Mouse (Mus musculus) midbrain, postnatal 0 days (tissue): ENCODE data around the gene Cadm4. TPM values are rescaled to one million over a fixed set of nuclear protein-coding genes. Genes with fewer than 3 reads are reported as not detected.

Experiments used
- ATAC-seq: fragments of 200-750 bp; cut with Nextera tagmentation; 2 replicates; pipeline ENCODE4 v1.8.0; 2017; ENCODE audit warnings: moderate number of reproducible peaks, mild to moderate bottlenecking, moderate TSS enrichment, moderate library complexity; ENCODE audit not compliant: low FRiP score
- DNase-seq: peaks from one replicate; pipeline ENCODE4 v3.0.0-alpha.2; 2015; ENCODE audit warnings: low spot score
- H3K27ac ChIP-seq: fragments of 300-500 bp; sonication (generic); 2 replicates; pipeline ENCODE4 v1.5.1; 2014; ENCODE audit warnings: low read depth, mild to moderate bottlenecking, low read length, mixed read lengths
- H3K27me3 ChIP-seq: fragments of 300-500 bp; sonication (generic); 2 replicates; pipeline ENCODE4 v1.6.1; 2014; ENCODE audit warnings: low read length, control low read depth, mixed read lengths; ENCODE audit not compliant: insufficient read depth
- H3K36me3 ChIP-seq: fragments of 300-500 bp; sonication (generic); 2 replicates; pipeline ENCODE4 v1.6.1; 2014; ENCODE audit warnings: low read length, control low read depth, mixed read lengths; ENCODE audit not compliant: insufficient read depth
- H3K4me1 ChIP-seq: fragments of 300-500 bp; sonication (generic); 2 replicates; pipeline ENCODE4 v1.6.1; 2014; ENCODE audit warnings: mild to moderate bottlenecking, control low read depth, antibody characterized with exemption, low read length, mixed read lengths; ENCODE audit not compliant: insufficient read depth
- H3K4me2 ChIP-seq: fragments of 300-500 bp; sonication (generic); 2 replicates; pipeline ENCODE4 v1.6.1; 2014; ENCODE audit warnings: low read depth, mild to moderate bottlenecking, low read length, mixed read lengths; ENCODE audit not compliant: poor library complexity, severe bottlenecking
- H3K4me3 ChIP-seq: fragments of 300-500 bp; sonication (generic); 2 replicates; pipeline ENCODE4 v1.5.1; 2014; ENCODE audit warnings: low read depth, mild to moderate bottlenecking, low read length, moderate library complexity
- H3K9ac ChIP-seq: fragments of 300-500 bp; sonication (generic); replicated peaks from 2 replicates; pipeline ENCODE4 v1.6.1; 2014; ENCODE audit warnings: mild to moderate bottlenecking, low read length, moderate library complexity, mixed read lengths; ENCODE audit not compliant: poor library complexity, severe bottlenecking
- H3K9me3 ChIP-seq: fragments of 300-500 bp; sonication (generic); 2 replicates; pipeline ENCODE4 v1.6.1; 2016; ENCODE audit warnings: low read length, control low read depth
- CTCF ChIP-seq: IDR thresholded peaks from 2 replicates; pipeline ENCODE4 v1.5.1; 2016; ENCODE audit warnings: antibody characterized with exemption, mild to moderate bottlenecking
- WGBS: fragments of 180-500 bp; shearing (Covaris S2); extraction: QIAGEN DNeasy Blood & Tissue Kit; methylation state at CpG from one replicate; pipeline ENCODE4 v1.1.7; 2014; 5-methylcytosine and 5-hydroxymethylcytosine counted together
- polyA plus RNA-seq: library from polyadenylated mRNA; unstranded; fragments of >200 nt; fragmentation: Nextera tagmentation; extraction: Ambion mirVana; gene quantifications from 2 replicates; pipeline ENCODE4 v1.2.1, GENCODE M21; 2015
- total RNA-seq: library from RNA; depleted of rRNA; stranded (reverse); fragments of >200 nt; gene quantifications from 2 replicates; pipeline ENCODE4 v1.2.3, GENCODE M21; 2014

The Cadm4 gene
- total and polyA plus RNA-seq, 2 experiments from 2014 or later: 88.1 to 354 TPM

DNA sequence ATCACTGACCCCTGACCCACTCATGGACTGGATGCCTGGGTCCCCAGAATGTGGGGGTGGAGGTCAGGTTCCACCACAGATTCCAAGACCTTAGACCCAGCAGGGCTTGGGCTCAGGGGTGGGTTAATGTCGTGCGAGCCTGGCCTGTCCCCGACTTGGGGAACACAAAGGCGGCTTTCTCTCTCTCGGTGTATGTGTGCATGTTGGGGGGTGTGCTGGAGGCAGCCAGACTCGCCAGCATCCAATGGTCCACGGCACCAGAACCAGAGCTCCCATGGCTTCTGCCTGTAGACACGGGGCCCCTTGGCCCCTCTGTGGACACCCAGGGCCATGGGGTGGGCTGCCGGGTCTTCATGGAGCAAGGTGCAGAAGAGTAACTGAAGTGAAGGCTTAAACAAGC, 3.7 kb downstream of the Cadm4 start:
- Histone ChIP-seq H3K9me3 (no peaks in the 10 kb centered on the region), H3K4me2 (peak overlapping the region; percentile 75), H3K4me1 (peaks cover 30% of the 10 kb centered on the region), H3K27me3 (no peaks in the 10 kb centered on the region), H3K4me3 (0 out of 2 replicates have a peak overlapping the region, but pooled peaks have one; percentile 0), H3K9ac (no peak overlapping the region), H3K27ac (peak overlapping the region; percentile 71), H3K36me3 (no peaks in the 10 kb centered on the region)
- 67% methylated on average over 9 of the region's 9 CpGs for WGBS
- no peak for TF ChIP-seq CTCF
- DNase-seq (no peak), ATAC-seq (no peak)

DNA sequence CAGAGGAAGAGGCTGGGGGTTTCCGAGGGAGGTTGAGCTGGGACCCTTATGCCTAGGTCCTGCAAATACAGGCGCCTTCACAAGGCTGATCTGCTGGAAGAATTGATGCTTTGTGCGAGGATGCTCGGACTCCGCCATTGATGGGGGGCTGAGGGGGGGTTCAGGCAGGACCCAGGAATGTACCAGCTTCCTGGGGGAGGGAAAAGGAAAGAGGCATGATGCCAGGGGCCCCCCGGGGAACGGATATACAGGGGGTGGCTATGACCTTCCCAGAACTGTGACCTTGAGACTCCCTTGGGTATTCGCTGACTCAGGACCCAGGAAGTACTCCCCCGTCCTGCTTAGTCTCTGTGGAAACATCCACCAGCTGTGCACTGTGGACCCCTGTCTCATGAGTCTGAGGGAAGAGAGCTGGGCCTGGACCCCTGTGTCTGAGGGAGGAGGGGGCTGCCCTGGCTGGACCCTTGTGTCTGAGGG, 4.9 kb downstream of the Cadm4 start:
- no peak for TF ChIP-seq CTCF
- Histone ChIP-seq H3K27me3 (no peaks in the 10 kb centered on the region), H3K4me3 (peak overlapping the region; percentile 25), H3K4me1 (peaks cover 30% of the 10 kb centered on the region), H3K9me3 (no peaks in the 10 kb centered on the region), H3K36me3 (no peaks in the 10 kb centered on the region; the same call in 1 of the 2 replicates), H3K27ac (peak overlapping the region; percentile 71), H3K9ac (peak overlapping the region; percentile 62), H3K4me2 (peak overlapping the region; percentile 75)
- WGBS: 34% methylated on average over 9 of the region's 9 CpGs
- ATAC-seq: peak; percentile 45
- DNase-seq: peak; percentile 46

DNA sequence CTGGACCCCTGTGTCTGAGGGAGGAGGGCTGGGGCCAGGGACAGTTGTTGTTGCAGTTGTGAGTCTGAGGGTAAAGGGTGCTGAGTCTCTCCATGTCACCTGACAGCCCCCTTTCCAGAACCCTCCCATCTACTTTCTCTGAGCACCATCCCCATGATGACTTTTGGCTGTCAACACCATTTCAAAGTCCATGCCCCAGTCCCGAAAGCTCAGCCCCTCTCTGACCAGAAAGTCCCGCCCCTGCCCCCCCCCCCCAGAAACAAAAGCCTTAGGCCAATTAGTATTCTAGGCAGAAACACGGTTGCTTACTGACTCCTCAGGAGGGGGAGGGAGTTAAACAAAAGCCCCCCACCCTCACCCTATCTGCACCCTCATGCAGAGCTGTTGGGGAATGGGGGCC, 5.6 kb downstream of the Cadm4 start:
- Histone ChIP-seq H3K4me3 (peak overlapping the region; percentile 25; the same call in 1 of the 2 replicates), H3K27ac (peak overlapping the region; percentile 71), H3K36me3 (no peaks in the 10 kb centered on the region; the same call in 1 of the 2 replicates), H3K9ac (peak overlapping the region; percentile 62; the same call in 1 of the 2 replicates), H3K9me3 (no peaks in the 10 kb centered on the region), H3K4me2 (peak overlapping the region; percentile 75), H3K4me1 (peaks cover 30% of the 10 kb centered on the region), H3K27me3 (no peaks in the 10 kb centered on the region)
- ATAC-seq (no peak), DNase-seq (peak; percentile 57)
- no peak for TF ChIP-seq CTCF
- 30% methylated on average over 3 of the region's 3 CpGs for WGBS

DNA sequence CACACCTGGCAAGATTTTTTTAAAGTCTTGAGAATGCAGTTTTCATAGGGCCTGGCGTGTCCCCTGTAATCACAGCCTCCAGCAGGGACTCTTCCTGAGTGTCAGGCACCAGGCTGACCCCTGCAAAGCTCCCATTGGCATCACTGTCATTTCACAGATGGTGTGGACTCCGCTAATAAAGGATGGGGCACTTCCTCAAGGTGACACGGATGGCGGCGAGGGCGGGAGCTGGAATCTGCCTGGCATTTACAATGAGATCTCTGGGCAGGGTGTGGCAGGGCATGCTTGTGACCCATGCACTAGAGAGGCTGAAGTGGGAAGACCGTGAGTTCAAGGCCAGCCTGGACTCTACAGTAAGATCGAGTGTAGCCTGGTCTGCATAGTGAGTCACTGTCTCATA, 6.5 kb downstream of the Cadm4 start:
- Histone ChIP-seq H3K36me3 (no peaks in the 10 kb centered on the region; the same call in 1 of the 2 replicates), H3K27ac (no peak overlapping the region; the same call in 1 of the 2 replicates), H3K4me2 (no peak overlapping the region), H3K27me3 (no peaks in the 10 kb centered on the region), H3K9ac (no peak overlapping the region), H3K9me3 (no peaks in the 10 kb centered on the region), H3K4me3 (no peak overlapping the region), H3K4me1 (peaks cover 30% of the 10 kb centered on the region)
- TF ChIP-seq CTCF: no peak
- no peak for DNase-seq
- no peak for ATAC-seq
- 88% methylated on average over 8 of the region's 8 CpGs for WGBS

DNA sequence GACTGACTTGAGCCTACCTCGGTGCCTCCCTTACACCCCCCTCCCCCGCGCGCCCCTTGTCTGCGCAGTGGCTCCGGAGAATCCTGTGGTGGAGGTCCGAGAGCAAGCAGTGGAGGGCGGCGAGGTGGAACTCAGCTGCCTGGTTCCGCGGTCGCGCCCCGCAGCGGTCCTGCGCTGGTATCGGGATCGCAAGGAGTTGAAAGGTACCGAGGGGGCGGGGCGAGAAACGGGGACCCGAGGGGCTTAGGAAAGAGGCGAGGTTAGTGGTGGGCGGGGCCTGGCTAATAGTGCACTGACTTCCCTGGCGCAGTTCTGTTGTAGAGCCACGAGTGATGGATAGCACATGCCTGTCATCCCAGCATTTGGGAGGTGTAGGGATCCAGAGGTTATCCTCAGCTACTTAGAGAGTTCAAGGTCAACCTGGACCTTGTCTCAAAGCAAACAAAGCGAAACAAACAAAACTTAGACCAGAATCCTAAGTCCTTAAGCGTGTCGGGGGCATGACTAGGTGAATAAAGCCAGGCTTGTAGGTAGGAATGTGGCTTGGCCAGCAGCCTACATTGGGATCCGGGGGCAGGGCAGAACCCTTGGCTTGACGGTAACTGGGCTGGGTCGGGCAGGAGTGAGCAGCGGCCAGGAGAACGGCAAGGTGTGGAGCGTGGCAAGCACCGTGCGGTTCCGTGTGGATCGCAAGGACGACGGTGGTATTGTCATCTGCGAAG, 18.2 kb downstream of the Cadm4 start:
- Histone ChIP-seq H3K9ac (no peak overlapping the region), H3K4me3 (no peak overlapping the region), H3K27ac (no peak overlapping the region), H3K9me3 (no peaks in the 10 kb centered on the region), H3K36me3 (peaks cover 23% of the 10 kb centered on the region), H3K4me2 (no peak overlapping the region; the same call in 1 of the 2 replicates), H3K4me1 (no peaks in the 10 kb centered on the region), H3K27me3 (no peaks in the 10 kb centered on the region)
- no peak for TF ChIP-seq CTCF
- peak; percentile 17; the same call in 1 of the 2 replicates for ATAC-seq
- DNase-seq: no peak
- WGBS: 25% methylated on average over 41 of the region's 43 CpGs

DNA sequence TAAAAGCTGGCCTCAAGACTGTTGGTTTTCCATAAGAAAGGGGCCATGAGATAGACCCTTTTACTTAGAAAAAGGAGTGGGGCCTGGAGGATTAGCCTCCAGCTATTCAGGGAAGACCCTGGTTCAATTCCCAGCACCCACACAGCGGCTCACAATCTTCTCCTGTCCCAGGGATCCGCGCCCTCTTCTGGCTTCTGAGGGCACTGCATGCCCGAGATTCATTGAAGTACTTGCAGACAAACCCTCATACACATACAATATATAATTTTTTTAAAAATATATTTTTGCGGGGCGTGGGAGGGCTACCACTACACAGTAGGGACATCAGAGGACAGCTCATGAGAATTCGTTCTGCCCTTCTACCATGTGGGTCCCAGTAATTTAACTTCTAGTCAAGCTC, 19.1 kb downstream of the Cadm4 start:
- 41% methylated on average over 7 of the region's 7 CpGs for WGBS
- Histone ChIP-seq H3K27me3 (no peaks in the 10 kb centered on the region), H3K4me3 (no peak overlapping the region), H3K9me3 (no peaks in the 10 kb centered on the region), H3K27ac (no peak overlapping the region), H3K36me3 (peaks cover 23% of the 10 kb centered on the region), H3K4me2 (no peak overlapping the region), H3K4me1 (peaks cover 8% of the 10 kb centered on the region; the same call in 1 of the 2 replicates), H3K9ac (no peak overlapping the region)
- ATAC-seq: no peak
- TF ChIP-seq CTCF: peak; percentile 62
- peak; percentile 48 for DNase-seq
